ENCODE assay signal across 9 mouse cellular contexts in genomic region chr1:176993141-176994010, GRCm38 (mm10).
A peak's percentile ranks its signal among the peaks of the same experiment; 100 is the strongest.
DNase-seq lines count a peak whose midpoint lies in the region; ATAC-seq lines count a peak whose summit lies in the region.
"Had no signal": no experiment of that assay in that cellular context is flagged by ENCODE, and none has a peak within 500 bp of the region (broad histone marks: within the 10 kb centered on the region; RNA-seq: fewer than 3 reads in every experiment).

No protein-coding gene starts in this region.

- no peak overlapping the region for H3K4me2 ChIP-seq in midbrain, embryonic 15.5 days

- H3K9ac ChIP-seq in midbrain, embryonic 15.5 days: no peak overlapping the region

- WGBS in hindbrain, embryonic 10.5 days: 81% methylated on average over 18 of the region's 18 CpGs
- 75% methylated on average over 18 of the region's 18 CpGs for WGBS in midbrain, embryonic 15.5 days

- H3K36me3 ChIP-seq in hindbrain, embryonic 10.5 days: no peaks in the 10 kb centered on the region
- H3K36me3 ChIP-seq in midbrain, embryonic 15.5 days (replicated peaks): no peaks in the 10 kb centered on the region

- H3K27ac ChIP-seq in hindbrain, embryonic 10.5 days: peak overlapping the region; percentile 96
- peak overlapping the region; percentile 62 for H3K27ac ChIP-seq in midbrain, embryonic 15.5 days

- peak; percentile 67 for DNase-seq in 416B (ENCODE audit: low read depth)
- no peak for DNase-seq in hindbrain, embryonic 10.5 days (ENCODE audit: low spot score)
- no peak for DNase-seq in Muller cell, postnatal 12 days (ENCODE audit: inconsistent ontology term)
- DNase-seq in retina, embryonic 14.5 days (ENCODE audit: low spot score): no peak
- no peak for DNase-seq in adrenal gland, postnatal 10 days
- DNase-seq in urinary bladder, postnatal 25 days (ENCODE audit: low spot score): no peak
- DNase-seq: gastrocnemius, postnatal 14 days had no signal

- peak; percentile 60 for ATAC-seq in activated CD4-positive, CD25-positive, alpha-beta regulatory T cell, adult 4 months
- ATAC-seq in midbrain, embryonic 15.5 days (replicated peaks): no peak

- no peaks in the 10 kb centered on the region for H3K9me3 ChIP-seq in hindbrain, embryonic 10.5 days
- H3K9me3 ChIP-seq in midbrain, embryonic 15.5 days: no peaks in the 10 kb centered on the region

- H3K4me1 ChIP-seq in hindbrain, embryonic 10.5 days (replicated peaks): peaks cover 90% of the 10 kb centered on the region
- H3K4me1 ChIP-seq in midbrain, embryonic 15.5 days: peaks cover 50% of the 10 kb centered on the region

- H3K27me3 ChIP-seq in hindbrain, embryonic 10.5 days (ENCODE audit: insufficient read depth, poor library complexity, severe bottlenecking): no peaks in the 10 kb centered on the region
- H3K27me3 ChIP-seq in midbrain, embryonic 15.5 days (replicated peaks): no peaks in the 10 kb centered on the region

- H3K4me3 ChIP-seq in hindbrain, embryonic 10.5 days: no peak overlapping the region
- no peak overlapping the region for H3K4me3 ChIP-seq in midbrain, embryonic 15.5 days
